Mouse (Mus musculus) intestine, embryonic 14.5 days (tissue): ENCODE results near the gene Myzap. TPM values are rescaled to one million over a fixed set of nuclear protein-coding genes. Genes with fewer than 3 reads are reported as not detected.

ENCODE experiments used
- ATAC-seq: fragments of 200-750 bp; cut with Nextera tagmentation; replicated peaks from 2 replicates; pipeline ENCODE4 v1.8.0; 2017; ENCODE audit warnings: low read depth, moderate number of reproducible peaks, moderate TSS enrichment, moderate library complexity; ENCODE audit not compliant: low FRiP score, low TSS enrichment
- DNase-seq: peaks from one replicate; pipeline ENCODE4 v3.0.0-alpha.2; 2018; ENCODE audit warnings: low spot score
- H3K27ac ChIP-seq: fragments of 300-500 bp; sonication (generic); 2 replicates; pipeline ENCODE4 v1.5.1; 2014; ENCODE audit warnings: low read depth, mild to moderate bottlenecking, control low read depth
- H3K27me3 ChIP-seq: fragments of 300-500 bp; sonication (generic); replicated peaks from 2 replicates; pipeline ENCODE4 v1.6.1; 2014; ENCODE audit warnings: low read length, control low read depth; ENCODE audit not compliant: control insufficient read depth, insufficient read depth
- H3K36me3 ChIP-seq: fragments of 300-500 bp; sonication (generic); 2 replicates; pipeline ENCODE4 v1.6.1; 2014; ENCODE audit warnings: low read length, control low read depth; ENCODE audit not compliant: control insufficient read depth, insufficient read depth
- H3K4me1 ChIP-seq: fragments of 300-500 bp; sonication (generic); replicated peaks from 2 replicates; pipeline ENCODE4 v1.6.1; 2014; ENCODE audit warnings: low read length, control low read depth, mixed read lengths; ENCODE audit not compliant: control insufficient read depth, insufficient read depth
- H3K4me2 ChIP-seq: fragments of 300-500 bp; sonication (generic); 2 replicates; pipeline ENCODE4 v1.6.1; 2014; ENCODE audit warnings: low read length
- H3K4me3 ChIP-seq: fragments of 300-500 bp; sonication (generic); 2 replicates; pipeline ENCODE4 v1.5.1; 2014; ENCODE audit warnings: low read depth, low read length, control low read depth, mixed read lengths
- H3K9ac ChIP-seq: fragments of 300-500 bp; sonication (generic); 2 replicates; pipeline ENCODE4 v1.6.1; 2014; ENCODE audit warnings: mild to moderate bottlenecking, low read length
- H3K9me3 ChIP-seq: fragments of 300-500 bp; sonication (generic); 2 replicates; pipeline ENCODE4 v1.6.1; 2016; ENCODE audit warnings: low read length, control low read depth; ENCODE audit not compliant: control insufficient read depth
- WGBS: fragments of 180-500 bp; shearing (Covaris S2); extraction: QIAGEN DNeasy Blood & Tissue Kit; methylation state at CpG from one replicate; pipeline ENCODE4 v1.1.7; 2014; 5-methylcytosine and 5-hydroxymethylcytosine counted together
- polyA plus RNA-seq: library from polyadenylated mRNA; unstranded; fragments of >200 nt; fragmentation: Nextera tagmentation; extraction: Ambion mirVana; gene quantifications from 2 replicates; pipeline ENCODE4 v1.2.1, GENCODE M21; 2014

Myzap gene
- polyA plus RNA-seq, 1 experiment from 2014 or later = 10.1 TPM

- Histone ChIP-seq H3K27ac (no peak overlapping the region), H3K36me3 (peaks cover 80% of the 10 kb centered on the region), H3K9me3 (no peaks in the 10 kb centered on the region; the same call in 1 of the 2 replicates), H3K4me2 (no peak overlapping the region), H3K27me3 (no peaks in the 10 kb centered on the region), H3K4me3 (no peak overlapping the region), H3K4me1 (peaks cover 9% of the 10 kb centered on the region), H3K9ac (no peak overlapping the region)
- WGBS = 74% methylated on average over 2 of the region's 2 CpGs
- ATAC-seq (no peak), DNase-seq (no peak)
Measured at GRCm38 (mm10) chr9:71480305-71480704, 111.9 kb downstream of the Myzap start.

- Histone ChIP-seq H3K27ac (no peak overlapping the region), H3K4me2 (no peak overlapping the region), H3K9ac (no peak overlapping the region), H3K36me3 (peaks cover 88% of the 10 kb centered on the region), H3K27me3 (no peaks in the 10 kb centered on the region), H3K9me3 (no peaks in the 10 kb centered on the region; the same call in 1 of the 2 replicates), H3K4me3 (no peak overlapping the region), H3K4me1 (peaks cover 7% of the 10 kb centered on the region)
- ATAC-seq (no peak), DNase-seq (no peak)
- WGBS = 94% methylated on average over 9 of the region's 9 CpGs
Measured at GRCm38 (mm10) chr9:71479413-71479812, 112.7 kb downstream of the Myzap start.

GRCm38 (mm10) chr9:71478596-71478995 lies 113.6 kb downstream of the Myzap start:
- ATAC-seq (no peak), DNase-seq (no peak)
- WGBS = 94% methylated on average over 7 of the region's 7 CpGs
- H3K27me3 ChIP-seq = no peaks in the 10 kb centered on the region
- no peaks in the 10 kb centered on the region; the same call in 1 of the 2 replicates for H3K4me1 ChIP-seq
- H3K36me3 ChIP-seq = peaks cover 87% of the 10 kb centered on the region
- no peak overlapping the region for H3K4me3 ChIP-seq
- no peak overlapping the region for H3K27ac ChIP-seq
- no peaks in the 10 kb centered on the region; the same call in 1 of the 2 replicates for H3K9me3 ChIP-seq
- H3K4me2 ChIP-seq = no peak overlapping the region
- H3K9ac ChIP-seq = no peak overlapping the region

- Histone ChIP-seq H3K4me2 (no peak overlapping the region), H3K27me3 (no peaks in the 10 kb centered on the region), H3K36me3 (peaks cover 67% of the 10 kb centered on the region), H3K27ac (no peak overlapping the region), H3K4me1 (no peaks in the 10 kb centered on the region), H3K4me3 (no peak overlapping the region), H3K9me3 (no peaks in the 10 kb centered on the region; the same call in 1 of the 2 replicates), H3K9ac (no peak overlapping the region)
- ATAC-seq (no peak), DNase-seq (no peak)
- WGBS = 96% methylated on average over 3 of the region's 3 CpGs
Measured at GRCm38 (mm10) chr9:71476601-71477000, 115.6 kb downstream of the Myzap start.

- no peak overlapping the region for H3K27ac ChIP-seq
- H3K36me3 ChIP-seq = peaks cover 56% of the 10 kb centered on the region
- no peak overlapping the region for H3K4me2 ChIP-seq
- H3K27me3 ChIP-seq = no peaks in the 10 kb centered on the region
- no peak for DNase-seq
- 85% methylated on average over 4 of the region's 4 CpGs for whole genome bisulfite sequencing
- H3K4me3 ChIP-seq = no peak overlapping the region
- H3K4me1 ChIP-seq = no peaks in the 10 kb centered on the region
- ATAC-seq = no peak
- no peak overlapping the region for H3K9ac ChIP-seq
- H3K9me3 ChIP-seq = no peaks in the 10 kb centered on the region; the same call in 1 of the 2 replicates
Measured at GRCm38 (mm10) chr9:71475536-71475935, 116.6 kb downstream of the Myzap start.

- no peaks in the 10 kb centered on the region for H3K9me3 ChIP-seq
- no peaks in the 10 kb centered on the region for H3K36me3 ChIP-seq
- no peaks in the 10 kb centered on the region for H3K27me3 ChIP-seq
- H3K4me2 ChIP-seq = no peak overlapping the region
- H3K27ac ChIP-seq = no peak overlapping the region
- ATAC-seq = no peak
- no peak overlapping the region for H3K9ac ChIP-seq
- no peaks in the 10 kb centered on the region for H3K4me1 ChIP-seq
- H3K4me3 ChIP-seq = no peak overlapping the region
- no peak for DNase-seq
- 62% methylated on average over 4 of the region's 4 CpGs for WGBS
Measured at GRCm38 (mm10) chr9:71467434-71467833, 124.7 kb downstream of the Myzap start.

- WGBS = 85% methylated on average over 3 of the region's 3 CpGs
- H3K27me3 ChIP-seq = no peaks in the 10 kb centered on the region
- DNase-seq (no peak), ATAC-seq (no peak)
- H3K9me3 ChIP-seq = no peaks in the 10 kb centered on the region
- H3K4me1 ChIP-seq = no peaks in the 10 kb centered on the region
- H3K4me3 ChIP-seq = no peak overlapping the region
- no peak overlapping the region for H3K4me2 ChIP-seq
- H3K36me3 ChIP-seq = no peaks in the 10 kb centered on the region
- H3K9ac ChIP-seq = no peak overlapping the region
- H3K27ac ChIP-seq = no peak overlapping the region
Measured at GRCm38 (mm10) chr9:71466111-71466510, 126.0 kb downstream of the Myzap start.

- Histone ChIP-seq H3K9ac (no peak overlapping the region), H3K27ac (no peak overlapping the region), H3K9me3 (no peaks in the 10 kb centered on the region), H3K4me1 (no peaks in the 10 kb centered on the region), H3K4me2 (no peak overlapping the region), H3K36me3 (no peaks in the 10 kb centered on the region), H3K27me3 (0 out of 2 replicates have a peak, but pooled peaks cover 2% of the 10 kb centered on the region), H3K4me3 (no peak overlapping the region)
- 48% methylated on average over 13 of the region's 13 CpGs for WGBS
- DNase-seq (no peak), ATAC-seq (no peak)
Measured at GRCm38 (mm10) chr9:71463072-71463667, 129.0 kb downstream of the Myzap start.

- no peak overlapping the region for H3K9ac ChIP-seq
- H3K27me3 ChIP-seq = peaks cover 2% of the 10 kb centered on the region; the same call in 1 of the 2 replicates
- no peaks in the 10 kb centered on the region for H3K36me3 ChIP-seq
- no peak overlapping the region for H3K4me2 ChIP-seq
- no peak for ATAC-seq
- DNase-seq = no peak
- 42% methylated on average over 4 of the region's 4 CpGs for whole genome bisulfite sequencing
- no peak overlapping the region for H3K27ac ChIP-seq
- no peak overlapping the region for H3K4me3 ChIP-seq
- no peaks in the 10 kb centered on the region for H3K4me1 ChIP-seq
- no peaks in the 10 kb centered on the region for H3K9me3 ChIP-seq
Measured at GRCm38 (mm10) chr9:71456738-71457137, 135.4 kb downstream of the Myzap start.
